Mouse (Mus musculus) C2C12 (cell line): ENCODE data around the gene Banp. TPM values are rescaled to one million over a fixed set of nuclear protein-coding genes. Genes with fewer than 3 reads are reported as not detected.

ENCODE experiments used
- H3K27me3 ChIP-seq: one replicate; pipeline ENCODE4 v1.6.1; 2011; ENCODE audit not compliant: control insufficient read depth, insufficient read depth, insufficient read length
- H3K36me3 ChIP-seq: one replicate; pipeline ENCODE4 v1.6.1; 2011; ENCODE audit not compliant: control insufficient read depth, insufficient read depth
- H3K4me3 ChIP-seq: one replicate; pipeline ENCODE4 v1.5.1; 2011; ENCODE audit warnings: mild to moderate bottlenecking, control low read depth; ENCODE audit not compliant: poor library complexity, insufficient read depth, severe bottlenecking
- H3K79me2 ChIP-seq: one replicate; pipeline ENCODE4 v1.6.1; 2011; ENCODE audit not compliant: control insufficient read depth, insufficient read depth
- H3K79me3 ChIP-seq: one replicate; pipeline ENCODE4 v1.6.1; 2011; ENCODE audit warnings: low read depth, control low read depth
- H3ac ChIP-seq: one replicate; pipeline ENCODE3; 2011; ENCODE audit warnings: low read depth; ENCODE audit not compliant: control insufficient read depth, insufficient read length
- CEBPB ChIP-seq: IDR thresholded peaks from one replicate; pipeline ENCODE4 v1.6.1; 2011; ENCODE audit warnings: low read depth, mild to moderate bottlenecking, control low read depth, moderate library complexity
- CTCF ChIP-seq: IDR thresholded peaks from one replicate; pipeline ENCODE4 v1.5.1; 2011; ENCODE audit not compliant: control insufficient read depth, insufficient read depth, insufficient read length
- FOSL1 ChIP-seq: IDR thresholded peaks from one replicate; pipeline ENCODE4 v1.8.0; 2011; ENCODE audit warnings: mild to moderate bottlenecking, low read length; ENCODE audit not compliant: poor library complexity, insufficient read depth, severe bottlenecking
- MAX ChIP-seq: IDR thresholded peaks from one replicate; pipeline ENCODE4 v1.6.1; 2011; ENCODE audit warnings: mild to moderate bottlenecking, control low read depth
- MYOD1 ChIP-seq: IDR thresholded peaks from one replicate; pipeline ENCODE4 v1.6.1; 2011; ENCODE audit warnings: low read depth; ENCODE audit not compliant: control insufficient read depth, insufficient read length
- MYOG ChIP-seq: IDR thresholded peaks from one replicate; pipeline ENCODE4 v1.6.1; 2011; ENCODE audit not compliant: control insufficient read depth, insufficient read length; ENCODE audit errors: extremely low read depth
- USF1 ChIP-seq: IDR thresholded peaks from one replicate; pipeline ENCODE4 v1.6.1; 2011; ENCODE audit warnings: low read depth, mild to moderate bottlenecking, control low read depth, moderate library complexity
- polyA plus RNA-seq: library from polyadenylated mRNA; unstranded; fragments of >200 nt; fragmentation: generic; extraction: Trizol; gene quantifications from one replicate; pipeline ENCODE4 v1.2.1, GENCODE M21; 2012; ENCODE audit warnings: missing spikeins

Gene Banp
- polyA plus RNA-seq, 1 experiment, result 25.9 TPM

GRCm38 (mm10) chr8:122025546-122025945 lies 76.0 kb downstream of the Banp start:
- no peaks in the 10 kb centered on the region for H3K79me3 ChIP-seq
- H3K4me3 ChIP-seq, result no peak overlapping the region
- H3ac ChIP-seq, result no peak overlapping the region
- no peaks in the 10 kb centered on the region for H3K79me2 ChIP-seq
- TF ChIP-seq USF1, result no peak
- no peak for TF ChIP-seq MYOD1
- TF ChIP-seq MYOG, result no peak
- no peak for TF ChIP-seq CTCF
- no peak for TF ChIP-seq MAX
- no peak for TF ChIP-seq FOSL1
- no peak for TF ChIP-seq CEBPB
- H3K36me3 ChIP-seq, result peaks cover 17% of the 10 kb centered on the region
- no peaks in the 10 kb centered on the region for H3K27me3 ChIP-seq

DNA sequence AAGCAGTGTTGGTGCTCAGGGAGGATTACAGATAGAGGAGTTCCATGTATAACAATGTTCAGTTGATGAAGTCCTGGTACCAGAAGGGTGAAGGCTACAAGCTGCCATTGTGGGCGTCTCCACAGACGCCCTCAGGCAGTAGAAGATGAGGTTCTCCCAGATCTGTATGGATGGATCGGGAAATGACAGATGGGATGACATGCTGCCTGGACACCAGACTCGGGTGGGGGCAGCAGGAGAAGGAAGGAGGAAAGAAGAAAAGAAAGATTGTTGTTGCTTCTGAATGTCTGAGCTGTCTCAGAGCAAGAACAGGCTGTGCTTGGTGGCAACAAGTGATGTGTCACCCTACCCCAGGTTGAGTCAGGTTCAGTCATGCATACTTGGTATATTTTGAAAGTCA lies 78.6 kb downstream of the Banp start:
- TF ChIP-seq USF1, result peak; percentile 10
- no peak for TF ChIP-seq MAX
- no peak for TF ChIP-seq CTCF
- no peak for TF ChIP-seq FOSL1
- no peak for TF ChIP-seq MYOD1
- Histone ChIP-seq H3K36me3 (peaks cover 13% of the 10 kb centered on the region), H3ac (no peak overlapping the region), H3K79me3 (no peaks in the 10 kb centered on the region), H3K27me3 (no peaks in the 10 kb centered on the region), H3K79me2 (no peaks in the 10 kb centered on the region), H3K4me3 (no peak overlapping the region)

- Histone ChIP-seq H3K36me3 (peaks cover 7% of the 10 kb centered on the region), H3K79me2 (no peaks in the 10 kb centered on the region), H3ac (no peak overlapping the region), H3K27me3 (no peaks in the 10 kb centered on the region), H3K4me3 (no peak overlapping the region), H3K79me3 (no peaks in the 10 kb centered on the region)
- no peak for TF ChIP-seq USF1
- no peak for TF ChIP-seq MYOG
- no peak for TF ChIP-seq CTCF
- no peak for TF ChIP-seq MAX
- TF ChIP-seq FOSL1, result no peak
- TF ChIP-seq CEBPB, result no peak
- TF ChIP-seq MYOD1, result no peak
Observed at GRCm38 (mm10) chr8:122030965-122031364, 81.4 kb downstream of the Banp start.

GRCm38 (mm10) chr8:122032741-122033140 lies 83.2 kb downstream of the Banp start:
- Histone ChIP-seq H3K4me3 (no peak overlapping the region), H3K79me3 (no peaks in the 10 kb centered on the region), H3K79me2 (no peaks in the 10 kb centered on the region), H3ac (no peak overlapping the region), H3K36me3 (no peaks in the 10 kb centered on the region), H3K27me3 (no peaks in the 10 kb centered on the region)
- TF ChIP-seq MYOG (no peak), USF1 (no peak), MAX (no peak), CTCF (no peak), CEBPB (no peak), MYOD1 (no peak), FOSL1 (no peak)

GRCm38 (mm10) chr8:122035543-122035942 lies 86.0 kb downstream of the Banp start:
- Histone ChIP-seq H3K79me2 (no peaks in the 10 kb centered on the region), H3ac (no peak overlapping the region)
- no peak for TF ChIP-seq CEBPB
- no peak for TF ChIP-seq MAX
- TF ChIP-seq FOSL1, result no peak
- no peak for TF ChIP-seq MYOG
- no peak for TF ChIP-seq USF1
- TF ChIP-seq MYOD1, result no peak
- TF ChIP-seq CTCF, result no peak

GRCm38 (mm10) chr8:122036325-122036724 lies 86.8 kb downstream of the Banp start:
- Histone ChIP-seq H3K4me3 (no peak overlapping the region), H3K36me3 (no peaks in the 10 kb centered on the region), H3K79me2 (no peaks in the 10 kb centered on the region), H3K27me3 (no peaks in the 10 kb centered on the region), H3ac (no peak overlapping the region), H3K79me3 (no peaks in the 10 kb centered on the region)
- peak; percentile 87 for TF ChIP-seq MYOD1
- TF ChIP-seq MAX, result no peak

More at GRCm38 (mm10) chr8:122035543-122035942, 86.0 kb downstream of the Banp start:
- no peaks in the 10 kb centered on the region for H3K79me3 ChIP-seq
- no peak overlapping the region for H3K4me3 ChIP-seq
- no peaks in the 10 kb centered on the region for H3K36me3 ChIP-seq
- no peaks in the 10 kb centered on the region for H3K27me3 ChIP-seq
